Mouse (Mus musculus) mature B cell (primary cell): ENCODE results near the gene Mark3.

Experiments used
- in situ Hi-C: fragments of 300-500 bp; cut with MboI; formaldehyde crosslinking; loops from 2 replicates; pipeline ENCODE4 v1.14.3; 2019

The Mark3 gene

GRCm38 (mm10) chr12:111698346-111698913 is 124.1 kb downstream of the Mark3 start:
- in situ Hi-C loops: no loop called here

DNA sequence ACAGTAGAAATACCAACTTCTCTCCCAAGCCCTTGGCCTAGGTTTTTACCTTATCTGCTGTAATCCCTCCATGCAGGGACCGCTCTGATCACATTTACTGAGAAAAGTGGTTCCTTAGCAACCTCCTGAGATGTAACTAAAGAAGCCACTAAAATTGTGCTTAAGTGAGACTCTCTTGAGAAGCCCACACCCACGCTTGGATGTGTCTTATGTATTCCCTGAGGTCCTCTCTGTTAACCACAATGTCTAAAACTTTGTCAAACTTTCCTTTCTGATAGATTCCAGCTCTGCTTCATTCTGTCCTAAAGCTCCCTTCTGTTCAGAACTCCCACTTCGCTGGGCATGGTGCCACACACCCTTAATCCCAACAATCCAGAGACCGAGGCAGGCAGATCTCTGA is 125.2 kb downstream of the Mark3 start:
- in situ Hi-C loops: no loop called here

DNA sequence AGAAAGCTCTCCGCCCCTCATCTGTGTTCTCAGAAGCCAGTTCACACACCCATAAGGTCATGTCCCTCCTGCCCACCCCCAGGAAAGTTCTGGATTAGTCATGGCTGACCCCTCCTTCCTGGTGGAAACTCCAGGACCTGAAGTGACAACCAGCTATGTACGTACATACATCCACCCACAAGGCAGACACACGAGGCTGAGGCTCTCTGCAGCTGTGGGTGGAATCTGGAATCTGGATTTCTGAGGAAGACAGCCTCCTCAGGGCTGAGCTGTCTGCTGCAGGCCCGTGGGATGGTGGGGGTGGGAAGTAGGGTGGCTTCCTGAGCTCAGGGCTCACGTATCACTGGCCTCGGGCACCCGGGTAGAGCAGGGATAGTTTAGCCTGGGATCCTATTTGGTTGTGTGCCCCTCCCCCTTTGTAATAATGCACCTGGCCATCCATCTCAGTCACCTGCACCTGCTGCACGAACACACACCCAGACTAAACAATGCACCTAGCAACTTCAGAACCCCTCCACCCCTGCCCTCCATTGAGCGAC is 126.7 kb downstream of the Mark3 start:
- in situ Hi-C loops: no loop called here

- in situ Hi-C loops: no loop called here
Measured at GRCm38 (mm10) chr12:111703301-111703700, 129.0 kb downstream of the Mark3 start.

DNA sequence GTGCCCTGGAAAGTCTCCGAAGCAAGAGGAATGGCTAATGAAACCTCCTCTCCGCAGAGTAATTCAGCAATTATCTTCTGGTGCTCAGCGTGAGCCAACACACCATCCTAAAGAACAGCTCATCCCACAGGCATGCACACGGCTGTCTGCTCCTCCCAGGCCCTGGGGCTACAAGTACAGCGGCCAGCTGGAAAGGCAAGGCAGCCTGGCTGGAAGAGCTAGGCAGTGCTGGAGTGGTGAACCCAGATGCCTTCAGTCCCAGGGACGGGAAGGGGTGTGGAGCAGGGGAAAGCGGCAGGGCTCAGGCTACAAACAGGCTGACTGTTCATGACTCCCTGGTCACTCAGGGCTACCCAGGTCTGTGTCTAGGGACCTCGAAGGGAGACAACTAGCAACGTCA is 130.3 kb downstream of the Mark3 start:
- in situ Hi-C loops: no loop called here

DNA sequence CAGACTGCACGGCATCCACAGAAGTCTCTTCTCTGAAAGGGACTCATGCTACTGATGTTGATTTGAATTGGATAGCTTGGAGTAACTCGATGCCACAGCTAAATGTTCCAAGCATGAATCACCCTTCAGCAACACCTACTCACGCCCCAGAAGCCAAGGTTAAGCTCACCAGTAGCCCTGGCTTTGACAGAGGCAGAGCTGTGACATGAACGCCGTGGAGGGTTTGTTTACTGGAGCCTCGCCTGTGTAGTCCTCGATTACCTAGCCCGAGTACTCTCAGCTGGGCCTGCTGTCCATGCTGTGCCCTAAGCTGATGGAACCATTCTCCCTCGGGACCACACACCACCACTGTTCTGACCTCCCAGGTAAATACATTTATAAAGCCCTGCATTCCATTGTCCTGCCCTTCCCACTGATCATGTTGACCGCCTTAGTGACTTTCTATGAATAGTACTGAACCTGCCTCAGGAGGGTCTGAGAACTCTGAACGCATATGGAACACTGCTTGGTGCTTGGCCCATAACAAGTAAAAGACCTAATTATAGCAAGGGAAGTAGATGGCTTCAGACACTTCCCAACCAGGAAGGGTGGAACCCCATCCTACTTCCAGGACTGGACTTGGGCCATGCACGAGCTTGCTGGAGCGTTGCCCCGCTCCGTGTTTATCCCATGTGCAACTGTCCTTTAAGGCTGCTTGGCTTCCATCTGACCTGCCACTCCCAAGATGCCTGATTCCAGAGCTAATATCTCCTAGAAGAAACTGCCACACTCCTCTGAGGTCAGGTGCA is 131.1 kb downstream of the Mark3 start:
- in situ Hi-C loops: no loop called here
